Mouse (Mus musculus) MEL (cell line): ENCODE data around the gene AC124502.3.

Source experiments
- CHD2 ChIP-seq: IDR thresholded peaks from 2 replicates; pipeline ENCODE4 v1.6.1; 2011; ENCODE audit warnings: low read length, improper control_type of control experiment
- CTCF ChIP-seq, 3 experiments: IDR thresholded peaks in 2 of 3; conservative IDR thresholded peaks in 1 of 3; 2 replicates each; pipeline ENCODE4 v1.5.1; 2011 to 2012; ENCODE audit warnings: low read length in 3 of 3, low read depth in 2 of 3, mild to moderate bottlenecking in 2 of 3, improper control_type of control experiment in 1 of 3, inconsistent platforms in 1 of 3, mixed read lengths in 1 of 3, moderate library complexity in 1 of 3; ENCODE audit not compliant: control insufficient read depth in 1 of 3, insufficient read depth in 1 of 3, poor library complexity in 1 of 3, severe bottlenecking in 1 of 3
- EP300 ChIP-seq, 2 experiments: IDR thresholded peaks; 2 replicates each; pipeline ENCODE4 v1.6.1; 2011; ENCODE audit warnings: improper control_type of control experiment in 2 of 2, low read length in 2 of 2, low read depth in 1 of 2, mild to moderate bottlenecking in 1 of 2
- MAX ChIP-seq: IDR thresholded peaks from 2 replicates; pipeline ENCODE4 v1.6.1; 2011; ENCODE audit warnings: low read length, improper control_type of control experiment
- MXI1 ChIP-seq: IDR thresholded peaks from 2 replicates; pipeline ENCODE4 v1.6.1; 2011; ENCODE audit warnings: mild to moderate bottlenecking, low read depth, low read length, improper control_type of control experiment
- POLR2A ChIP-seq, 2 experiments: IDR thresholded peaks; 2 replicates each; pipeline ENCODE4 v1.6.1; 2011 to 2012; ENCODE audit warnings: low read length in 2 of 2, mild to moderate bottlenecking in 2 of 2, control low read depth in 1 of 2, improper control_type of control experiment in 1 of 2, low read depth in 1 of 2, moderate library complexity in 1 of 2; ENCODE audit not compliant: control insufficient read depth in 1 of 2, insufficient read depth in 1 of 2, poor library complexity in 1 of 2
- TAL1 ChIP-seq: IDR thresholded peaks from 2 replicates; pipeline ENCODE4 v1.6.1; 2012; ENCODE audit warnings: mild to moderate bottlenecking, inconsistent platforms, low read length, moderate library complexity, mixed read lengths
- ZKSCAN1 ChIP-seq: IDR thresholded peaks from 2 replicates; pipeline ENCODE4 v1.6.1; 2012; ENCODE audit warnings: low read depth, mild to moderate bottlenecking, inconsistent platforms, low read length, improper control_type of control experiment, moderate library complexity
- ZNF384 ChIP-seq: IDR thresholded peaks from 2 replicates; pipeline ENCODE4 v1.6.1; 2012; ENCODE audit warnings: low read depth, mild to moderate bottlenecking, inconsistent platforms, low read length, improper control_type of control experiment

GRCm38 (mm10) chr19:5082005-5082404 is 43.3 kb downstream of the AC124502.3 start:
- TF ChIP-seq TAL1 (no peak), CHD2 (no peak), POLR2A (IDR thresholded peaks at IDR 0.05; ENCODE audit: control insufficient read depth in 1 of 2, insufficient read depth in 1 of 2, low read depth in 1 of 2, low read length in 2 of 2, poor library complexity in 1 of 2) (no peak), ZNF384 (no peak), EP300 (IDR thresholded peaks at IDR 0.05; ENCODE audit: low read depth in 1 of 2, low read length in 2 of 2) (no peak), CTCF (IDR thresholded peaks at IDR 0.05 in 2 of 3, conservative IDR thresholded peaks at IDR 0.05 in 1 of 3; ENCODE audit: control insufficient read depth in 1 of 3, insufficient read depth in 1 of 3, low read depth in 2 of 3, low read length in 3 of 3, poor library complexity in 1 of 3, severe bottlenecking in 1 of 3) (no peak), MXI1 (no peak), MAX (no peak), ZKSCAN1 (no peak)
